Mouse (Mus musculus): ENCODE measurements around the gene Hmox1. TPM values are rescaled to one million over a fixed set of nuclear protein-coding genes. Genes with fewer than 3 reads are reported as not detected.

The Hmox1 gene
- polyA plus RNA-seq, 1 experiment from 2014 or later: 32.0 TPM

DNA sequence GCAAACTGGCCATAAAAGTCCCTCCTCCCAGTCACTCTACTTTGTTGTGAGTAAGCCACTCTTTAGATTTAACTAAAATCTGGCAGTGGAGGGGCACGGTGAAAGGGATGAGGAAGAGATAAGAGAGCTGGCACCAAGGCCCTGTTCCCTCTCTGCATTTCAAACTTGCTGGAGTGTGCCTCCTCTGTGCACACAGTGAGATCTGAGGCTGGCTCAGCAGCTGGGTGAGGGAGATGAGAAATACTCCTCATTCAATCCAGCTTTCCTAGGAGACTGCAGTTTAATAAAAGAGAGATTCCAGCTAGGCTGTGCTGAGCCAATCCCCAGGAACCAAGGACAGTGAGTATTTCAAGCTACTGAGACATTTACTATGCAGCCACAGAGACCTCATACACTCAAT is 42.3 kb downstream of the Hmox1 start:
- 28% methylated on average over 1 of the region's 1 CpGs for WGBS
- Histone ChIP-seq H3K4me1 (no peaks in the 10 kb centered on the region), H3K4me2 (replicated peaks) (no peak overlapping the region), H3K36me3 (no peaks in the 10 kb centered on the region), H3K9ac (no peak overlapping the region), H3K9me3 (no peaks in the 10 kb centered on the region), H3K4me3 (no peak overlapping the region), H3K27ac (no peak overlapping the region), H3K27me3 (no peaks in the 10 kb centered on the region)
- ATAC-seq (ENCODE audit: low FRiP score, low read depth): no peak

DNA sequence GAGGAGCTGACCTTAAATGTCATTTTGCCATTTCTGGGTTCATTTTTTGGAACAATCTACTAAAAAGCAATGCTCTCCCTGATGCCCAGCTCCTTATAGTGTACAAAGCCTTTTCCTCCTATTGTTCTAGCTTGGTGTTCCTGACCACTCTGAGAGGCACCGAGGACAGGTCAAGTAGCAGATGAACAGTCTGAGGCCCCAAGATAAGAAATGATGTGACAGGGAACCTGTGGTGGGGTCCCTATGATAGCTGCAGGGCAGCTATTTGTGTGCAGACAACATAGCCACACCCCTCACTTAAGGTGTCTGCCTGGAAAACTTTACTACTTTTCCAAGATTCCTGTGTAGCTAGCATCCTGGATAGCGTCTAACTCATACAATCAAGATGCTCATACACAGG is 42.8 kb downstream of the Hmox1 start:
- Histone ChIP-seq H3K4me2 (replicated peaks) (no peak overlapping the region), H3K36me3 (no peaks in the 10 kb centered on the region), H3K27ac (no peak overlapping the region), H3K9me3 (no peaks in the 10 kb centered on the region), H3K9ac (no peak overlapping the region), H3K4me3 (no peak overlapping the region), H3K27me3 (no peaks in the 10 kb centered on the region), H3K4me1 (no peaks in the 10 kb centered on the region)
- 83% methylated on average over 2 of the region's 2 CpGs for WGBS
- no peak for ATAC-seq (ENCODE audit: low FRiP score, low read depth)

DNA sequence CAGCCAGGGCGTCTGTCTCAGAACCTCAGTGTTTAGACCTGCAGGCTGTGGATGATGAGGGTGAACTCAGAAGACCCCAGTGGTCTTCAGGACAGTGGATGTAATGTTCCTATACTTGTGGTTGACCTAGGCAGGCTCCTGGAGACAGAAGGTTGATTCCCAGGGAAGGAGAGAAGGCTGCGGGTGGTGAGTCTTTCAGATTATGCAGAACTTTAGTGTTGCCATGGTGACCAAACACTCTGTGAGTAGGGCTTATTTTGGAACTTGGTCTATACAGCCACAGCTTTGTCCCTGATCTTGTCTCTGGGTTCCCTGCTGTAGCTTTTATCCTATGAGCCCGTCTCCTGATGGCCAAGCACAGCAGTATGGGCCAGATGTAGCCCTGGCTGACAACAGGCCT is 44.1 kb downstream of the Hmox1 start:
- no peak for ATAC-seq (ENCODE audit: low FRiP score, low read depth)
- H3K36me3 ChIP-seq: no peaks in the 10 kb centered on the region
- H3K9ac ChIP-seq: no peak overlapping the region
- no peaks in the 10 kb centered on the region for H3K9me3 ChIP-seq
- no peak overlapping the region for H3K4me2 ChIP-seq (replicated peaks)
- H3K4me3 ChIP-seq: no peak overlapping the region
- H3K27ac ChIP-seq: no peak overlapping the region
- 73% methylated on average over 3 of the region's 3 CpGs for WGBS
- no peaks in the 10 kb centered on the region for H3K27me3 ChIP-seq
- H3K4me1 ChIP-seq: no peaks in the 10 kb centered on the region

Other genes with a start within 250 kb of the Hmox1 start
- gene Isx, start 220.4 kb upstream of the Hmox1 start, polyA plus RNA-seq (2015; fragmentation: Nextera tagmentation; extraction: Ambion mirVana): 0.20 and 0.34 TPM in 2 replicates
- gene Hmgxb4, start 100.3 kb upstream of the Hmox1 start, polyA plus RNA-seq (2015; fragmentation: Nextera tagmentation; extraction: Ambion mirVana): 46.8 and 48.6 TPM in 2 replicates
- 31.8 and 34.5 TPM in 2 replicates for gene Tom1, start 59.9 kb upstream of the Hmox1 start, polyA plus RNA-seq (2015; fragmentation: Nextera tagmentation; extraction: Ambion mirVana)
- 182 and 186 TPM in 2 replicates for gene Mcm5, start 15.9 kb downstream of the Hmox1 start, polyA plus RNA-seq (2015; fragmentation: Nextera tagmentation; extraction: Ambion mirVana)
- gene Rasd2, start 120.3 kb downstream of the Hmox1 start, polyA plus RNA-seq (2015; fragmentation: Nextera tagmentation; extraction: Ambion mirVana): 0.11 TPM in 1 of 2 replicates, not detected in the other

Data from limb, embryonic 13.5 days (tissue).